Mouse (Mus musculus): Measurements from ENCODE around the gene Coro1b. TPM values are rescaled to one million over a fixed set of nuclear protein-coding genes. Genes with fewer than 3 reads are reported as not detected.
A peak's percentile ranks its signal among the peaks of the same experiment; 100 is the strongest.

Coro1b gene
- total and polyA plus RNA-seq, 2 experiments from 2014 or later = 95.2 to 116 TPM

GRCm38 (mm10) chr19:4203148-4203547 lies 54.7 kb downstream of the Coro1b start:
- no peak for DNase-seq (ENCODE audit: low spot score)
- TF ChIP-seq CTCF (IDR thresholded peaks at IDR 0.05) = 0 out of 2 replicates have a peak, but pooled peaks have one; percentile 16
- Histone ChIP-seq H3K27ac (ENCODE audit: low read depth, low read length) (no peak overlapping the region), H3K36me3 (ENCODE audit: insufficient read depth, low read length) (peaks cover 6% of the 10 kb centered on the region; the same call in 1 of the 2 replicates), H3K9ac (replicated peaks; ENCODE audit: low read length, poor library complexity, severe bottlenecking) (no peak overlapping the region), H3K27me3 (ENCODE audit: insufficient read depth, low read length) (peaks cover 4% of the 10 kb centered on the region; the same call in 1 of the 2 replicates), H3K9me3 (ENCODE audit: low read length) (no peaks in the 10 kb centered on the region), H3K4me2 (ENCODE audit: low read depth, low read length, poor library complexity, severe bottlenecking) (no peak overlapping the region), H3K4me3 (ENCODE audit: low read depth, low read length) (no peak overlapping the region), H3K4me1 (ENCODE audit: insufficient read depth, low read length) (peaks cover 10% of the 10 kb centered on the region)
- ATAC-seq (ENCODE audit: low FRiP score) = no peak
- WGBS = 65% methylated on average over 3 of the region's 3 CpGs

Other genes with a start within 250 kb of the Coro1b start
Only the 30 nearest of the 34 such genes appear.
- 13.0 and 23.2 TPM in 2 replicates for gene Unc93b1, start 213.4 kb upstream of the Coro1b start, total RNA-seq (2014; rRNA removed)
- 11.2 and 12.4 TPM in 2 replicates for gene Unc93b1, start 213.4 kb upstream of the Coro1b start, polyA plus RNA-seq (2015; fragmentation: Nextera tagmentation; extraction: Ambion mirVana)
- not detected in 2 replicates for gene Aldh3b3, start 190.0 kb upstream of the Coro1b start, total RNA-seq (2014; rRNA removed)
- gene Aldh3b3, start 190.0 kb upstream of the Coro1b start, polyA plus RNA-seq (2015; fragmentation: Nextera tagmentation; extraction: Ambion mirVana) = not detected in 2 replicates
- 2.4 and 2.8 TPM in 2 replicates for gene Aldh3b2, start 176.3 kb upstream of the Coro1b start, total RNA-seq (2014; rRNA removed)
- gene Aldh3b2, start 176.3 kb upstream of the Coro1b start, polyA plus RNA-seq (2015; fragmentation: Nextera tagmentation; extraction: Ambion mirVana) = 2.6 TPM in 2 replicates
- 2.5 and 3.0 TPM in 2 replicates for gene Acy3, start 162.0 kb upstream of the Coro1b start, total RNA-seq (2014; rRNA removed)
- 2.6 and 3.5 TPM in 2 replicates for gene Acy3, start 162.0 kb upstream of the Coro1b start, polyA plus RNA-seq (2015; fragmentation: Nextera tagmentation; extraction: Ambion mirVana)
- not detected in 2 replicates for gene Tbx10, start 155.9 kb upstream of the Coro1b start, total RNA-seq (2014; rRNA removed)
- gene Tbx10, start 155.9 kb upstream of the Coro1b start, polyA plus RNA-seq (2015; fragmentation: Nextera tagmentation; extraction: Ambion mirVana) = not detected in 2 replicates
- 18.5 and 22.1 TPM in 2 replicates for gene Nudt8, start 148.0 kb upstream of the Coro1b start, total RNA-seq (2014; rRNA removed)
- gene Nudt8, start 148.0 kb upstream of the Coro1b start, polyA plus RNA-seq (2015; fragmentation: Nextera tagmentation; extraction: Ambion mirVana) = 26.2 and 33.2 TPM in 2 replicates
- 3.5 and 4.0 TPM in 2 replicates for gene Gm49405, start 148.0 kb upstream of the Coro1b start, total RNA-seq (2014; rRNA removed)
- 2.7 and 3.0 TPM in 2 replicates for gene Gm49405, start 148.0 kb upstream of the Coro1b start, polyA plus RNA-seq (2015; fragmentation: Nextera tagmentation; extraction: Ambion mirVana)
- 8.8 and 13.4 TPM in 2 replicates for gene Doc2g, start 145.3 kb upstream of the Coro1b start, total RNA-seq (2014; rRNA removed)
- gene Doc2g, start 145.3 kb upstream of the Coro1b start, polyA plus RNA-seq (2015; fragmentation: Nextera tagmentation; extraction: Ambion mirVana) = 5.4 and 5.5 TPM in 2 replicates
- 137 and 237 TPM in 2 replicates for gene Ndufv1, start 135.8 kb upstream of the Coro1b start, total RNA-seq (2014; rRNA removed)
- gene Ndufv1, start 135.8 kb upstream of the Coro1b start, polyA plus RNA-seq (2015; fragmentation: Nextera tagmentation; extraction: Ambion mirVana) = 271 and 281 TPM in 2 replicates
- 268 and 350 TPM in 2 replicates for gene Gstp1, start 110.6 kb upstream of the Coro1b start, total RNA-seq (2014; rRNA removed)
- gene Gstp1, start 110.6 kb upstream of the Coro1b start, polyA plus RNA-seq (2015; fragmentation: Nextera tagmentation; extraction: Ambion mirVana) = 665 and 685 TPM in 2 replicates
- gene Gstp2, start 102.6 kb upstream of the Coro1b start, total RNA-seq (2014; rRNA removed) = 3.6 TPM in 1 of 2 replicates, not detected in the other
- 2.4 and 4.1 TPM in 2 replicates for gene Gstp2, start 102.6 kb upstream of the Coro1b start, polyA plus RNA-seq (2015; fragmentation: Nextera tagmentation; extraction: Ambion mirVana)
- not detected in 2 replicates for gene Gstp3, start 89.0 kb upstream of the Coro1b start, total RNA-seq (2014; rRNA removed)
- not detected in 2 replicates for gene Gstp3, start 89.0 kb upstream of the Coro1b start, polyA plus RNA-seq (2015; fragmentation: Nextera tagmentation; extraction: Ambion mirVana)
- not detected in 2 replicates for gene Cabp2, start 67.0 kb upstream of the Coro1b start, total RNA-seq (2014; rRNA removed)
- not detected in 2 replicates for gene Cabp2, start 67.0 kb upstream of the Coro1b start, polyA plus RNA-seq (2015; fragmentation: Nextera tagmentation; extraction: Ambion mirVana)
- gene Cdk2ap2, start 51.4 kb upstream of the Coro1b start, total RNA-seq (2014; rRNA removed) = 37.4 and 45.6 TPM in 2 replicates
- 60.5 and 64.2 TPM in 2 replicates for gene Cdk2ap2, start 51.4 kb upstream of the Coro1b start, polyA plus RNA-seq (2015; fragmentation: Nextera tagmentation; extraction: Ambion mirVana)
- gene Pitpnm1, start 48.6 kb upstream of the Coro1b start, total RNA-seq (2014; rRNA removed) = 162 and 187 TPM in 2 replicates
- gene Pitpnm1, start 48.6 kb upstream of the Coro1b start, polyA plus RNA-seq (2015; fragmentation: Nextera tagmentation; extraction: Ambion mirVana) = 127 and 134 TPM in 2 replicates
- 29.8 and 49.9 TPM in 2 replicates for gene Aip, start 22.8 kb upstream of the Coro1b start, total RNA-seq (2014; rRNA removed)
- 87.7 and 97.6 TPM in 2 replicates for gene Aip, start 22.8 kb upstream of the Coro1b start, polyA plus RNA-seq (2015; fragmentation: Nextera tagmentation; extraction: Ambion mirVana)
- 0.16 TPM in 1 of 2 replicates, not detected in the other for gene Gpr152, start 8.8 kb upstream of the Coro1b start, total RNA-seq (2014; rRNA removed)
- gene Gpr152, start 8.8 kb upstream of the Coro1b start, polyA plus RNA-seq (2015; fragmentation: Nextera tagmentation; extraction: Ambion mirVana) = not detected in 2 replicates
- gene Cabp4, start 4.6 kb upstream of the Coro1b start, total RNA-seq (2014; rRNA removed) = not detected in 2 replicates
- 0.20 and 0.36 TPM in 2 replicates for gene Cabp4, start 4.6 kb upstream of the Coro1b start, polyA plus RNA-seq (2015; fragmentation: Nextera tagmentation; extraction: Ambion mirVana)
- 0.38 TPM in 1 of 2 replicates, not detected in the other for gene Ptprcap, start 5.0 kb downstream of the Coro1b start, total RNA-seq (2014; rRNA removed)
- 0.28 TPM in 1 of 2 replicates, not detected in the other for gene Ptprcap, start 5.0 kb downstream of the Coro1b start, polyA plus RNA-seq (2015; fragmentation: Nextera tagmentation; extraction: Ambion mirVana)
- gene Rps6kb2, start 14.7 kb downstream of the Coro1b start, total RNA-seq (2014; rRNA removed) = 23.5 and 25.2 TPM in 2 replicates
- gene Rps6kb2, start 14.7 kb downstream of the Coro1b start, polyA plus RNA-seq (2015; fragmentation: Nextera tagmentation; extraction: Ambion mirVana) = 58.2 and 62.8 TPM in 2 replicates
- 4.4 and 6.6 TPM in 2 replicates for gene Carns1, start 26.9 kb downstream of the Coro1b start, total RNA-seq (2014; rRNA removed)
- 6.7 and 6.9 TPM in 2 replicates for gene Carns1, start 26.9 kb downstream of the Coro1b start, polyA plus RNA-seq (2015; fragmentation: Nextera tagmentation; extraction: Ambion mirVana)
- 0.49 and 1.9 TPM in 2 replicates for gene Tbc1d10c, start 42.7 kb downstream of the Coro1b start, total RNA-seq (2014; rRNA removed)
- gene Tbc1d10c, start 42.7 kb downstream of the Coro1b start, polyA plus RNA-seq (2015; fragmentation: Nextera tagmentation; extraction: Ambion mirVana) = 1.2 and 1.6 TPM in 2 replicates
- gene Ppp1ca, start 43.4 kb downstream of the Coro1b start, total RNA-seq (2014; rRNA removed) = 535 and 592 TPM in 2 replicates
- 510 and 531 TPM in 2 replicates for gene Ppp1ca, start 43.4 kb downstream of the Coro1b start, polyA plus RNA-seq (2015; fragmentation: Nextera tagmentation; extraction: Ambion mirVana)
- 18.0 and 22.8 TPM in 2 replicates for gene Rad9a, start 53.0 kb downstream of the Coro1b start, total RNA-seq (2014; rRNA removed)
- gene Rad9a, start 53.0 kb downstream of the Coro1b start, polyA plus RNA-seq (2015; fragmentation: Nextera tagmentation; extraction: Ambion mirVana) = 14.7 and 17.0 TPM in 2 replicates
- gene Clcf1, start 65.6 kb downstream of the Coro1b start, total RNA-seq (2014; rRNA removed) = 0.99 and 1.2 TPM in 2 replicates
- gene Clcf1, start 65.6 kb downstream of the Coro1b start, polyA plus RNA-seq (2015; fragmentation: Nextera tagmentation; extraction: Ambion mirVana) = 0.28 and 0.44 TPM in 2 replicates
- not detected in 2 replicates for gene AC109138.7, start 65.7 kb downstream of the Coro1b start, total RNA-seq (2014; rRNA removed)
- not detected in 2 replicates for gene AC109138.7, start 65.7 kb downstream of the Coro1b start, polyA plus RNA-seq (2015; fragmentation: Nextera tagmentation; extraction: Ambion mirVana)
- gene Pold4, start 83.3 kb downstream of the Coro1b start, total RNA-seq (2014; rRNA removed) = 20.9 and 37.7 TPM in 2 replicates
- 20.8 and 26.8 TPM in 2 replicates for gene Pold4, start 83.3 kb downstream of the Coro1b start, polyA plus RNA-seq (2015; fragmentation: Nextera tagmentation; extraction: Ambion mirVana)
- gene Ssh3, start 120.6 kb downstream of the Coro1b start, total RNA-seq (2014; rRNA removed) = 40.6 and 67.7 TPM in 2 replicates
- 18.6 and 20.7 TPM in 2 replicates for gene Ssh3, start 120.6 kb downstream of the Coro1b start, polyA plus RNA-seq (2015; fragmentation: Nextera tagmentation; extraction: Ambion mirVana)
- 92.2 and 106 TPM in 2 replicates for gene Ankrd13d, start 134.5 kb downstream of the Coro1b start, total RNA-seq (2014; rRNA removed)
- 79.1 and 84.8 TPM in 2 replicates for gene Ankrd13d, start 134.5 kb downstream of the Coro1b start, polyA plus RNA-seq (2015; fragmentation: Nextera tagmentation; extraction: Ambion mirVana)
- 152 and 257 TPM in 2 replicates for gene Grk2, start 157.6 kb downstream of the Coro1b start, total RNA-seq (2014; rRNA removed)
- 27.0 and 29.6 TPM in 2 replicates for gene Grk2, start 157.6 kb downstream of the Coro1b start, polyA plus RNA-seq (2015; fragmentation: Nextera tagmentation; extraction: Ambion mirVana)

Measured in midbrain, postnatal 0 days (tissue).